Mouse (Mus musculus) lung, postnatal 0 days (tissue): Measurements from ENCODE around the gene Trappc3.

Source experiments
- CTCF ChIP-seq: IDR thresholded peaks from 2 replicates; pipeline ENCODE4 v1.5.1; 2016; ENCODE audit warnings: antibody characterized with exemption, mild to moderate bottlenecking
- EP300 ChIP-seq: IDR thresholded peaks from 2 replicates; pipeline ENCODE4 v1.6.1; 2016; ENCODE audit warnings: antibody characterized with exemption, mild to moderate bottlenecking, control low read depth

GRCm38 (mm10) chr4:126321854-126322511 lies 59.9 kb downstream of the Trappc3 start:
- no peak for TF ChIP-seq CTCF
- no peak for TF ChIP-seq EP300
